Mouse (Mus musculus): ENCODE measurements around the gene Ndufc1.
A peak's percentile ranks its signal among the peaks of the same experiment; 100 is the strongest.
"Not testable (repeated sequence)": the region's sequence is repeated elsewhere in the genome, so short reads cannot be mapped to it uniquely, and the experiment has no call there.

Ndufc1 gene

GRCm38 (mm10) chr3:51408561-51409183 is at the start of gene Ndufc1:
TSS of gene Ndufc1 (minus strand) at chr3:51408988.
- DNase-seq, result peak; percentile 95 to 100

GRCm38 (mm10) chr3:51434871-51435595 is 26.2 kb upstream of the Ndufc1 start:
- DNase-seq, result no peak

- DNase-seq, result not testable (repeated sequence)
These were observed 25.6 kb upstream of the Ndufc1 start for GRCm38 (mm10) chr3:51434364-51434763.

- DNase-seq, result no peak
These were observed 16.6 kb upstream of the Ndufc1 start for GRCm38 (mm10) chr3:51425394-51425793.

GRCm38 (mm10) chr3:51421921-51422320 is 13.1 kb upstream of the Ndufc1 start:
- no peak for DNase-seq

GRCm38 (mm10) chr3:51417966-51418365 is 9.2 kb upstream of the Ndufc1 start:
- no peak for DNase-seq

- no peak for DNase-seq
These were observed 8.7 kb upstream of the Ndufc1 start for GRCm38 (mm10) chr3:51417485-51417884.

GRCm38 (mm10) chr3:51417135-51417458 is 8.3 kb upstream of the Ndufc1 start:
- DNase-seq, result no peak

GRCm38 (mm10) chr3:51416364-51417134 is 7.8 kb upstream of the Ndufc1 start:
- DNase-seq, result peak; percentile 43 to 52

- no peak for DNase-seq
These were observed 7.2 kb upstream of the Ndufc1 start for GRCm38 (mm10) chr3:51416073-51416363.

GRCm38 (mm10) chr3:51415098-51416072 is 6.6 kb upstream of the Ndufc1 start, which contains the start of gene Naa15:
TSS of gene Naa15 (plus strand) at chr3:51415148.
- peak; percentile 95 to 98 for DNase-seq

GRCm38 (mm10) chr3:51413276-51413675 is 4.5 kb upstream of the Ndufc1 start:
- DNase-seq, result no peak

GRCm38 (mm10) chr3:51412457-51412856 is 3.7 kb upstream of the Ndufc1 start:
- DNase-seq, result no peak

- DNase-seq, result peak; percentile 17 to 23
These were observed 773 bp downstream of the Ndufc1 start for GRCm38 (mm10) chr3:51407870-51408560.

GRCm38 (mm10) chr3:51402628-51403027 is 6.2 kb downstream of the Ndufc1 start:
- no peak for DNase-seq

GRCm38 (mm10) chr3:51402054-51402453 is 6.7 kb downstream of the Ndufc1 start:
- DNase-seq, result not testable (repeated sequence)

- DNase-seq, result no peak
These were observed 8.1 kb downstream of the Ndufc1 start for GRCm38 (mm10) chr3:51400682-51401081.

GRCm38 (mm10) chr3:51399531-51399930 is 9.3 kb downstream of the Ndufc1 start:
- DNase-seq, result no peak

GRCm38 (mm10) chr3:51398667-51399066 is 10.1 kb downstream of the Ndufc1 start:
- DNase-seq, result no peak

GRCm38 (mm10) chr3:51397700-51398299 is 11.0 kb downstream of the Ndufc1 start:
- DNase-seq, result no peak

- peak; percentile 26 to 38 for DNase-seq
These were observed 12.3 kb downstream of the Ndufc1 start, which contains the start of gene Mgarp for GRCm38 (mm10) chr3:51396219-51397068. TSS of gene Mgarp (minus strand) at chr3:51396738.

All from cerebellum, adult 18-20 months (tissue).